Mouse (Mus musculus) CH12.LX (cell line): Measurements from ENCODE around the gene Tmem56. TPM values are rescaled to one million over a fixed set of nuclear protein-coding genes. Genes with fewer than 3 reads are reported as not detected.

Experiments
- DNase-seq: peaks from one replicate; pipeline ENCODE4 v3.0.0-alpha.2; 2013; ENCODE audit errors: extremely low read depth
- H3K27ac ChIP-seq: 2 replicates; pipeline ENCODE4 v1.5.1; 2012; ENCODE audit warnings: low read depth, mild to moderate bottlenecking, control low read depth, moderate library complexity; ENCODE audit not compliant: insufficient read depth
- H3K27me3 ChIP-seq: replicated peaks from 2 replicates; pipeline ENCODE3; 2012; ENCODE audit warnings: inconsistent platforms
- H3K36me3 ChIP-seq, 2 experiments: replicated peaks in 1 of 2; 2 replicates each; pipeline versions ENCODE3 to v1.6.1; 2012; ENCODE audit warnings: inconsistent platforms in 1 of 2, low read length in 1 of 2, mild to moderate bottlenecking in 1 of 2, mixed read lengths in 1 of 2, moderate library complexity in 1 of 2; ENCODE audit not compliant: control insufficient read depth in 1 of 2, insufficient read depth in 1 of 2
- H3K4me1 ChIP-seq, 2 experiments: 2 replicates each; pipeline ENCODE4 v1.6.1; 2012; ENCODE audit warnings: inconsistent platforms in 1 of 2, moderate library complexity in 1 of 2; ENCODE audit not compliant: insufficient read depth in 2 of 2, control insufficient read depth in 1 of 2
- H3K4me2 ChIP-seq: 2 replicates; pipeline ENCODE4 v1.6.1; 2012; ENCODE audit warnings: low read depth, mild to moderate bottlenecking, control low read depth; ENCODE audit not compliant: poor library complexity, insufficient read depth, severe bottlenecking
- H3K4me3 ChIP-seq, 3 experiments: fragments of 150-350 bp in 1 of 3; sonication (generic) in 1 of 3; replicated peaks in 1 of 3; 2 replicates each; pipeline versions ENCODE3 to v1.5.1; 2011 to 2012; ENCODE audit warnings: low read depth in 2 of 3, low read length in 2 of 3, mild to moderate bottlenecking in 2 of 3, moderate library complexity in 2 of 3, control low read depth in 1 of 3, improper control_type of control experiment in 1 of 3, inconsistent platforms in 1 of 3, mixed read lengths in 1 of 3; ENCODE audit not compliant: poor library complexity in 1 of 3
- H3K79me2 ChIP-seq: replicated peaks from 2 replicates; pipeline ENCODE4 v1.6.1; 2012; ENCODE audit warnings: mild to moderate bottlenecking, moderate library complexity; ENCODE audit not compliant: control insufficient read depth, poor library complexity, insufficient read depth, severe bottlenecking; ENCODE audit errors: extremely low read depth
- H3K9ac ChIP-seq: 2 replicates; pipeline ENCODE4 v1.6.1; 2012; ENCODE audit warnings: low read depth, mild to moderate bottlenecking, control low read depth, moderate library complexity; ENCODE audit not compliant: insufficient read depth
- H3K9me3 ChIP-seq: replicated peaks from 2 replicates; pipeline ENCODE3; 2012; ENCODE audit warnings: low read length, inconsistent platforms, mixed read lengths
- CHD1 ChIP-seq: IDR thresholded peaks from 2 replicates; pipeline ENCODE4 v1.6.1; 2012; ENCODE audit warnings: low read depth, low read length, improper control_type of control experiment, inconsistent platforms
- CHD2 ChIP-seq: IDR thresholded peaks from 2 replicates; pipeline ENCODE4 v1.6.1; 2011; ENCODE audit warnings: low read length, improper control_type of control experiment
- E2F4 ChIP-seq: IDR thresholded peaks from 2 replicates; pipeline ENCODE4 v1.6.1; 2011; ENCODE audit warnings: low read depth, low read length, improper control_type of control experiment; ENCODE audit not compliant: insufficient replicate concordance
- ELF1 ChIP-seq: IDR thresholded peaks from 2 replicates; pipeline ENCODE4 v1.6.1; 2014; ENCODE audit warnings: low read depth, mild to moderate bottlenecking, inconsistent platforms, low read length, improper control_type of control experiment
- EP300 ChIP-seq: IDR thresholded peaks from 2 replicates; pipeline ENCODE4 v1.6.1; 2011; ENCODE audit warnings: low read length, improper control_type of control experiment
- IRF4 ChIP-seq: IDR thresholded peaks from 2 replicates; pipeline ENCODE4 v1.6.1; 2014; ENCODE audit warnings: low read depth, mild to moderate bottlenecking, inconsistent platforms, low read length, improper control_type of control experiment
- JUN ChIP-seq: IDR thresholded peaks from 2 replicates; pipeline ENCODE4 v1.6.1; 2011; ENCODE audit warnings: low read depth, mild to moderate bottlenecking, low read length, improper control_type of control experiment, moderate library complexity; ENCODE audit not compliant: insufficient read depth
- KAT2A ChIP-seq: IDR thresholded peaks from 2 replicates; pipeline ENCODE4 v1.6.1; 2012; ENCODE audit warnings: low read length, improper control_type of control experiment, inconsistent platforms; ENCODE audit not compliant: insufficient replicate concordance
- MEF2A ChIP-seq: IDR thresholded peaks from 2 replicates; pipeline ENCODE4 v1.6.1; 2014; ENCODE audit warnings: low read depth, mild to moderate bottlenecking, inconsistent platforms, low read length, improper control_type of control experiment, borderline replicate concordance
- MYC ChIP-seq: IDR thresholded peaks from 2 replicates; pipeline ENCODE4 v1.6.1; 2011; ENCODE audit warnings: low read depth, mild to moderate bottlenecking, improper control_type of control experiment, low read length
- NELFE ChIP-seq: IDR thresholded peaks from 2 replicates; pipeline ENCODE4 v1.6.1; 2011; ENCODE audit warnings: low read depth, low read length, improper control_type of control experiment
- RAD21 ChIP-seq: IDR thresholded peaks from 2 replicates; pipeline ENCODE4 v1.6.1; 2011; ENCODE audit warnings: low read depth, mild to moderate bottlenecking, low read length, improper control_type of control experiment, moderate library complexity
- SIN3A ChIP-seq: IDR thresholded peaks from 2 replicates; pipeline ENCODE4 v1.6.1; 2012; ENCODE audit warnings: low read length, improper control_type of control experiment, inconsistent platforms
- SMC3 ChIP-seq: IDR thresholded peaks from 2 replicates; pipeline ENCODE4 v1.6.1; 2011; ENCODE audit warnings: low read depth, low read length, improper control_type of control experiment
- TCF12 ChIP-seq: IDR thresholded peaks from 2 replicates; pipeline ENCODE4 v1.6.1; 2014; ENCODE audit warnings: low read depth, mild to moderate bottlenecking, inconsistent platforms, low read length, improper control_type of control experiment
- USF1 ChIP-seq: IDR thresholded peaks from 2 replicates; pipeline ENCODE4 v1.6.1; 2014; ENCODE audit warnings: low read depth, mild to moderate bottlenecking, inconsistent platforms, low read length, improper control_type of control experiment
- USF2 ChIP-seq: conservative IDR thresholded peaks from 2 replicates; pipeline ENCODE4 v1.6.1; 2011; ENCODE audit warnings: low read depth, low read length, improper control_type of control experiment
- ZMIZ1 ChIP-seq: IDR thresholded peaks from 2 replicates; pipeline ENCODE4 v1.6.1; 2012; ENCODE audit warnings: low read depth, mild to moderate bottlenecking, inconsistent platforms, low read length, improper control_type of control experiment
- dilution Hi-C: fragments of 300-500 bp; cut with MboI; formaldehyde crosslinking; loops from 2 replicates; pipeline ENCODE4 v1.14.3; 2020; ENCODE audit warnings: low sequenced_read_pairs; ENCODE audit not compliant: extremely low pct_unique_long_range_greater_than_20kb, extremely low pct_ligation_motif_present
- in situ Hi-C: fragments of 300-500 bp; cut with MboI; formaldehyde crosslinking; loops from 3 replicates; pipeline ENCODE4 v1.14.3; 2019; ENCODE audit warnings: low sequenced_read_pairs, low pct_ligation_motif_present, low pct_unique_long_range_greater_than_20kb, mixed read lengths
- polyA plus RNA-seq: library from polyadenylated mRNA; unstranded; fragments of >175 nt; gene quantifications from 2 replicates; pipeline ENCODE4 v1.2.1, GENCODE M21; 2012; ENCODE audit warnings: low read depth; ENCODE audit not compliant: insufficient read length
- total RNA-seq, 2 experiments: library from RNA; depleted of rRNA; stranded (reverse); fragments of 300-350 nt in 1 of 2; fragments of >200 nt in 1 of 2; gene quantifications; 2 replicates each; pipeline ENCODE4 v1.2.3; 2012 to 2014

Tmem56 gene
- total and polyA plus RNA-seq, 3 experiments = not detected

DNA sequence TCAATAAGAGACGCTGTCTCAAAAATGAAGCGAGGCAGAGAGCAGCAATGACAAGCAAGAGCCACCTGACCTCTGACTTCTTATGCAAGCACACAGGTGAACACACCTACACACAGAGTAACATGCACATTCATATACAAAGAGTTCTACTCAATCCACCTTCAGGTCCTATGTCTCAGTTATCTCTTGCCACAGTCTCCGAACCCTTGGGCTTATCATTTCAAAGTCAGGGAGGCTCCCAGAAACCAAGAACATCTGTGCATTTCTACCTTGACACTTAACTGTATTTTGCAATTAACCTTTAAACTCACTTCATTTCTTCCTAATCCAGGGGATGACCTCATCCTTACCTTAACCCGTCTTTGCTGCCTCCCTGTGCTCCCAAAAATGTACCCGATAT lies 15.6 kb downstream of the Tmem56 start:
- H3K27ac ChIP-seq = no peak overlapping the region
- H3K36me3 ChIP-seq = no peaks in the 10 kb centered on the region
- peaks cover 10% of the 10 kb centered on the region for H3K9me3 ChIP-seq
- H3K27me3 ChIP-seq = no peaks in the 10 kb centered on the region
- no peak overlapping the region for H3K4me3 ChIP-seq
- H3K9ac ChIP-seq = no peak overlapping the region
- in situ Hi-C loops (no loop called here), dilution Hi-C loops (no loop called here)
- TF ChIP-seq SIN3A = no peak
- DNase-seq = no peak
- no peaks in the 10 kb centered on the region for H3K4me1 ChIP-seq
- H3K4me2 ChIP-seq = no peak overlapping the region
- no peaks in the 10 kb centered on the region for H3K79me2 ChIP-seq

DNA sequence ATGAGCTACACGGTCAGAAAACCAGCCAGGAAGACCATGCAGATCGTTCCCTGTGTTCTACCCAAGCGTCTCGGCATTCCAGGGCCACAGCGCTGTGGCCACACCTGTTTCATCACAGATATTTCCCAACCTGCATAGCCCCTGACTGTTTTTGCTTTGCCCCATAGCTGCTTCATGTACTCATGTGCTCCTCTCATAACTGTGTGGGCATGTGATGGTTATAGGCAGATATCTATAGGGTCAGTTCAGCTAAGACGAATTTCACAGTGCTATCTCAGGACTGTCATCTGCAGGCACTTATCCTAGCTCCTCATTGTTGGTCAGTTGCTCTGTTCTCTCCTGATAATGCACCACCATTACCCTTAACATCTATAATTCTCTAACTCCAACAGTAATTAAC lies 18.7 kb downstream of the Tmem56 start:
- in situ Hi-C loops = no loop called here
- no peak for TF ChIP-seq CHD2
- no peak for TF ChIP-seq KAT2A
- no peak for TF ChIP-seq TCF12
- TF ChIP-seq SMC3 = no peak
- no peak for TF ChIP-seq USF2
- no peak for TF ChIP-seq IRF4
- no peak for TF ChIP-seq NELFE
- no peak for TF ChIP-seq ZMIZ1
- TF ChIP-seq USF1 = no peak
- no peak for TF ChIP-seq RAD21
- TF ChIP-seq, all 38 proteins: peak for 0
- Histone ChIP-seq H3K4me2 (no peak overlapping the region), H3K4me3 (no peak overlapping the region), H3K36me3 (no peaks in the 10 kb centered on the region), H3K4me1 (no peaks in the 10 kb centered on the region), H3K79me2 (no peaks in the 10 kb centered on the region), H3K27me3 (no peaks in the 10 kb centered on the region), H3K27ac (no peak overlapping the region), H3K9ac (no peak overlapping the region), H3K9me3 (peaks cover 10% of the 10 kb centered on the region)
- dilution Hi-C loops = no loop called here
- DNase-seq = no peak

DNA sequence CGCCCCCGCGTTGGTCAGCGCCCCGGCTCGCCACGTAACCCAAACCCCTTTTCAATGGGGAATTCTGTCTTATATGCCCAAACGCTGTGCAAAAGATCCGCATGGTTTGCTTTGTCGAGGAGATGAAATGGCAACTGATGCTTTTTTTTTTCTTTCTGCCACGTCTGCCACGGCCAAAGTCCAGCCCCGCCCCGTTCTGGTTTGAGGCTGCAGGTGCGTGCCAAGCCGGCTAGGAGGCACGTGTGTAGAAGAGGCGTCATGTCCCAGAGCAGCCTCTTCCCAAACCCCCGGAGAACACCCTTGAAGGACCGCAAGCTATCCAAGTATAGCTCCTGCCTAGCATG lies 19.7 kb downstream of the Tmem56 start:
- Histone ChIP-seq H3K79me2 (no peaks in the 10 kb centered on the region), H3K9me3 (peaks cover 10% of the 10 kb centered on the region), H3K4me3 (no peak overlapping the region), H3K27ac (no peak overlapping the region), H3K36me3 (no peaks in the 10 kb centered on the region), H3K4me1 (no peaks in the 10 kb centered on the region), H3K9ac (no peak overlapping the region), H3K4me2 (no peak overlapping the region), H3K27me3 (no peaks in the 10 kb centered on the region)
- dilution Hi-C loops (no loop called here), in situ Hi-C loops (no loop called here)
- no peak for TF ChIP-seq EP300
- no peak for TF ChIP-seq KAT2A
- no peak for TF ChIP-seq MYC
- no peak for TF ChIP-seq SIN3A
- no peak for TF ChIP-seq MEF2A
- TF ChIP-seq ELF1 = no peak
- no peak for TF ChIP-seq CHD1
- TF ChIP-seq JUN = no peak
- TF ChIP-seq E2F4 = no peak
- DNase-seq = no peak
